Mouse (Mus musculus): ENCODE measurements around the gene Cdadc1.

Gene Cdadc1

DNA sequence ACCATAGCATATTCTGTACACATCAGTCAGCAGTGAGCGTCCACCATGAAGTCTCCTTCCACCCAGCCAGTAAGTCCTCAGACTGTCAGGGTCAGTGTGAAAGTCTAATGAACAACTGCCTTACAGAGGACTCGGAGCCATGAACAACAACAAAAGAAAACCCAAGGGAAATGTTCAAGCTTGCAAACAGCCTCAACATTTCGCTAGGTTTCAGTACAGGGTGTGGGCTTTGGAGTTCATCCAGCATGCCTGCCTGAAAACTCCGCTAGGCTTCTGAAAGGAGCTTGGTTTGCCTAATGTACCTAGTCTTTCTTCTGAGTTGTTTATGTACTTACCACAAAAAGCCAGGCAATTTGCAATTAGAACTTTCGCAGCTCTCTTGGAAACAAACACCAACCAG lies 53.8 kb downstream of the Cdadc1 start:
- DNase-seq (ENCODE audit: low read depth): no peak

GRCm38 (mm10) chr14:59543158-59543826 lies 54.5 kb downstream of the Cdadc1 start:
- no peak for DNase-seq (ENCODE audit: low read depth)

- DNase-seq (ENCODE audit: low read depth): no peak
Measured at GRCm38 (mm10) chr14:59540761-59541160, 57.0 kb downstream of the Cdadc1 start.

DNA sequence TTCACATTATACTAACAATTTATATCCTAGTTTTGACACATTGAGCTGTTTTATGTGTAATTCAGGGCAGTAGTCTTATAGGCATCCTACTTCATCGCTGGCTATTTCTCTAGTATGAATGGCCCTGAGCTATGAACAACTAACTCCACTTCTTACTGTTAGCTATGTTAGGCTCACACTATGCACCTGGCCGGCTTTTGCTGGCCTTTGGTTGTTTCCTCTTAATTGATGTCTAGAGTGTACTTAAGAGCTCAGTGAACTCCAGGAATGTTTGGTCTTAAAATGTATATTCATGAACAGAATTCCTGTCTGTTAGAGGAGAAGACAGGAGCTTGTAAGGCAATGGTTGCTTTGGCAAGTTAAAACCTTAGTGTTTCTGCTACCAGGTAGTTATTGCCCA lies 57.5 kb downstream of the Cdadc1 start:
- DNase-seq (ENCODE audit: low read depth): no peak

DNA sequence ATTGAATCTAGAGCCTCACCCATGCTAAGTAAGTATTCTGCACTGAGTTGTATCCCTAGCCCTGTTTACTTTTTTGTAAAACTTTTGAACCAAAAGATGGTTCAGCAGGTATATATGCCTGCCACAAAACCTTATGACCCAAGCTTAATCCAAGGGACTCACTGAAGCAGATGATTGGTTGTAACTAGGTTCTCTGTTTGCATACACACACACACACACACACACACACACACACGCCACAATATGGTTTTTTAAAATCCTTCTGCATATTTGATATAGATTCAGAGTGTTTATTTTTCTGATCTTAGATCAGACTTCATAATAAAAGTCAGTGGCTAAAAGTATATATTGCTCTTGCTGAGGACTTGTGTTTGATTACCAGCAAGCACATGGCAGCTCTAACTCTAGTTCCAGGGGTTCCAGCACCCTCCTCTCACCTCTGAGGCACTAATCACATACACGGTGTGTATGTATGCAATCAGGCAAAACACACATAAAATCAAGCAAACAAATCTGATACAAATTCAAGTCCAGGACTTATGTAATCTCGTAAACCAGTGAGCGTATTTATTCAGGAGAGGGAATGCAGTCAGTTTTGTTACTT lies 59.8 kb downstream of the Cdadc1 start:
- no peak for DNase-seq (ENCODE audit: low read depth)

GRCm38 (mm10) chr14:59533908-59534307 lies 63.9 kb downstream of the Cdadc1 start:
- no peak for DNase-seq (ENCODE audit: low read depth)

- no peak for DNase-seq (ENCODE audit: low read depth)
Measured at GRCm38 (mm10) chr14:59532986-59533385, 64.8 kb downstream of the Cdadc1 start.

- no peak for DNase-seq (ENCODE audit: low read depth)
Measured at GRCm38 (mm10) chr14:59530801-59531200, 67.0 kb downstream of the Cdadc1 start.

DNA sequence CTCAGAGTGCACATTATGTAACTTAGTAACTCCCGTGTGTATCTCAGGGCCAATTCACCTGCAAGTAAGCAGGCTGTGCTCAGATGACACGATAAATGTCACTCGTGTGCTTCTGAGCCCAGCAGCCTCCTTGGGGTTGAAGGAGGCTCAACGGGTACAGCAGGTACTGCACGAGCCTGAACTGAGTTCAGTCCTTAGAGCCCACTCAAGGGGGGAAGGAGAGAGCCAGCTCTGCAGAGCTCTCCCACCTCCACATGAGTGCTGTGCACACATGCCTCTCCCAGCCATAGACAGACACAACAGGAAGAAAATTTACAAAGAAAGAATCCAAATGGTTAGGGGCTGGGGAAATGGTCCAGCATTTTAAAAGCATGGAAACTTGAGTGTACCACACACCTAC lies 71.9 kb downstream of the Cdadc1 start:
- DNase-seq (ENCODE audit: low read depth): no peak

GRCm38 (mm10) chr14:59513922-59514444 lies 83.8 kb downstream of the Cdadc1 start:
- no peak for DNase-seq (ENCODE audit: low read depth)

Measured in 416B (cell line).